Mouse (Mus musculus): ENCODE results near the gene Cbx1. TPM values are rescaled to one million over a fixed set of nuclear protein-coding genes. Genes with fewer than 3 reads are reported as not detected.
A peak's percentile ranks its signal among the peaks of the same experiment; 100 is the strongest.

Gene Cbx1
- polyA plus RNA-seq, 1 experiment from 2014 or later: 76.7 TPM

DNA sequence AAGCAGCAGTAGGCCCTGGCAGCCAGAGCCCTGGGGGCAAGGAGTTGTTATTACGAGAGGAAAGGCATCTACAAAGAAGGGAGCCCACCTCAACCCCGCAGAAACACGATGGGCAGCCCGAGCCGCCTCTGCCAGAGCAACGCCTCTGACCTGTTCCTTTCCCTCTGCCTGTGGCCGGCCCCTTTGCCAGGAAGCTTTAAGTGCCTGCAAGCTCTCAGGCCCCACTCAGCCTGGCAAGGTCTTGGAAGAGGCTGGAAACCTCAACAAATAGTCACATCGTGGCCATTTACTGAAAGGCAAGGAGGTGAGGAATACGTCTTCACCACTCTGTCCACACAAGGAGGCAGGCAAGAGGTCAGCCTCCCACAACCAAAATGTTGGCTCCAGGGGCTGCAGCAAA, 20.7 kb upstream of the Cbx1 start:
- H3K27ac ChIP-seq (ENCODE audit: low read depth, low read length): no peak overlapping the region
- peaks cover 10% of the 10 kb centered on the region; the same call in 1 of the 2 replicates for H3K36me3 ChIP-seq (ENCODE audit: control insufficient read depth, insufficient read depth, low read length)
- H3K4me2 ChIP-seq: no peak overlapping the region
- no peaks in the 10 kb centered on the region for H3K9me3 ChIP-seq (ENCODE audit: control insufficient read depth, low read length)
- no peak for ATAC-seq (replicated peaks; ENCODE audit: low FRiP score)
- 66% methylated on average over 9 of the region's 9 CpGs for WGBS
- H3K27me3 ChIP-seq (replicated peaks; ENCODE audit: control insufficient read depth, insufficient read depth, low read length): no peaks in the 10 kb centered on the region
- H3K4me1 ChIP-seq (replicated peaks; ENCODE audit: control insufficient read depth, insufficient read depth, low read length): peaks cover 7% of the 10 kb centered on the region; the same call in 1 of the 2 replicates
- H3K4me3 ChIP-seq (ENCODE audit: low read depth, low read length): no peak overlapping the region
- no peak overlapping the region for H3K9ac ChIP-seq (ENCODE audit: low read depth, low read length)
- no peak for DNase-seq (ENCODE audit: low spot score)

DNA sequence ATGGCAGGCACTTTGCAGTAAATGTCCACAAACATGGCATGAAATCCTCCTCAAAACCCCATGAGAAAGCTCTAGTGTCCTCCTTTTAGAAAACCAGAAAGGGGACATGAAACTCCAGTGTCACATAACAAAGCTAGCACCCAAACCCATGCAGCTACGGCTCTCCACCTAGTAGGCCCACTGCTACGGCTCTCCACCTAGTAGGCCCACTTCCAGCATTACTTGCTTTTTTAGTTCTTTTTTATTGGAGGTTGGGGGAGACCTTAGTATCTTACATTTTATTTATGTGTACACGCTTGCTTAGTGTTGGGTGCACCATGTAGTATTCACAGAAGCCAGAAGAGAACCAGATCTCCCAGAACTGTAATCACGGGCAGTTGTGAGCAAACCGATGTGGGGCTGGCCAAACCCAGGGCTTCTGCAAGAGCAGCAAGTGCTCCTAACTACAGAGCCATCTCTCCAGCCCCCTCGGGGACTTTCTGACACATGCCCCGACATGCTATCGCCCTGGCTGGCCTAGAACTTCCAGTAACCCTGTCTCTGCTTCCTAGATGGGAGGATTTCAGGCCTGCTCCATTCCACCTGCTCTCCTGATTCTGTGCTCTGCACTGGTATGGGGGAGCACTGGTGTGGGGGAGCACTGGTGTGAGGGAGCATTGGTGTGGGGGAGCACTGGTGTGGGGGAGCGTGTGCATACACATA, 17.5 kb upstream of the Cbx1 start:
- WGBS: 92% methylated on average over 9 of the region's 9 CpGs
- Histone ChIP-seq H3K4me2 (no peak overlapping the region), H3K27ac (ENCODE audit: low read depth, low read length) (no peak overlapping the region), H3K9ac (ENCODE audit: low read depth, low read length) (no peak overlapping the region), H3K9me3 (ENCODE audit: control insufficient read depth, low read length) (no peaks in the 10 kb centered on the region), H3K4me1 (replicated peaks; ENCODE audit: control insufficient read depth, insufficient read depth, low read length) (peaks cover 2% of the 10 kb centered on the region), H3K27me3 (replicated peaks; ENCODE audit: control insufficient read depth, insufficient read depth, low read length) (no peaks in the 10 kb centered on the region), H3K4me3 (ENCODE audit: low read depth, low read length) (no peak overlapping the region), H3K36me3 (ENCODE audit: control insufficient read depth, insufficient read depth, low read length) (peaks cover 10% of the 10 kb centered on the region; the same call in 1 of the 2 replicates)
- DNase-seq (ENCODE audit: low spot score): no peak
- no peak for ATAC-seq (replicated peaks; ENCODE audit: low FRiP score)

DNA sequence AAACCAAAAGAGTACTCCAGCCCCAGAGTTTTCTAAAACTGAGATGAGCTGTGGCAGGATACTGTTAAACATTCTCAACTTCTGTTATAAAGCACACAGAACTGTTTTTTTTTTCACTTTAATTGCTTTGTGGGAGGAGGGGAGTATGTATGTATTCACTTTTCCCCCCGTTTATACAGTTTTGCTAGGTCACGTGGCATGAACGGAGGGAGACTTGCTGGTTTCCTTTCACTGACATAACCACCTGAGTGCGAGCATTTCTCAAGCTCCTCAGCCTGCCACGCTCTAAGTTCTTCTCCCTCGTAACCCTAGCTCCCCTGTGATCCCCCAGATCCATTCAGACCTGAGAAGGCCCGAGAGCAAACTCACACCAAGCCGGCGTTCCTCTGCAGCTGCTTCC, 16.5 kb upstream of the Cbx1 start:
- no peak overlapping the region for H3K4me2 ChIP-seq
- no peaks in the 10 kb centered on the region for H3K27me3 ChIP-seq (replicated peaks; ENCODE audit: control insufficient read depth, insufficient read depth, low read length)
- H3K4me3 ChIP-seq (ENCODE audit: low read depth, low read length): no peak overlapping the region
- no peak overlapping the region for H3K27ac ChIP-seq (ENCODE audit: low read depth, low read length)
- peaks cover 10% of the 10 kb centered on the region; the same call in 1 of the 2 replicates for H3K36me3 ChIP-seq (ENCODE audit: control insufficient read depth, insufficient read depth, low read length)
- ATAC-seq (replicated peaks; ENCODE audit: low FRiP score) (no peak), DNase-seq (ENCODE audit: low spot score) (no peak)
- no peaks in the 10 kb centered on the region for H3K9me3 ChIP-seq (ENCODE audit: control insufficient read depth, low read length)
- peaks cover 7% of the 10 kb centered on the region; the same call in 1 of the 2 replicates for H3K4me1 ChIP-seq (replicated peaks; ENCODE audit: control insufficient read depth, insufficient read depth, low read length)
- H3K9ac ChIP-seq (ENCODE audit: low read depth, low read length): no peak overlapping the region
- WGBS: 92% methylated on average over 9 of the region's 9 CpGs

DNA sequence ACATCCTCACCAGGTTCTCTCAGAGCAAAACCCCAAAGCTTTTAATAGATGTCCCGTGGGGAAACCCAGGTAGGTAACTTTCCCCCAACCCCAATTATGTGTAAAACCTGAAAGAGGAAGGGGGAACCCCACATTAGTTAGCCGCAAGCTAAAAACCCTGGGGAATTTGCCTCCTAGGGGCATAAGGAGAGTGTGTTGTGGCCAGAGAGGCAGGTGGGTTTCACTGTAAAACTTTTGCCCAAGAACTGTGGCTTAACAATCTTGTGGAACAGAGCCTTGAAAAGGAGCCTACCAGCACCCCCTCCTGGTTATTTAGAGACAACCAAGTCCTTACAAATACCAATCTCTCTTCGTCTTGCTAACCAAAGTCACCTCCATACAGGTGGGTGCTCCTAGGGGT, 14.4 kb upstream of the Cbx1 start:
- Histone ChIP-seq H3K27ac (ENCODE audit: low read depth, low read length) (no peak overlapping the region), H3K4me1 (replicated peaks; ENCODE audit: control insufficient read depth, insufficient read depth, low read length) (peaks cover 7% of the 10 kb centered on the region; the same call in 1 of the 2 replicates), H3K9ac (ENCODE audit: low read depth, low read length) (no peak overlapping the region), H3K9me3 (ENCODE audit: control insufficient read depth, low read length) (no peaks in the 10 kb centered on the region), H3K36me3 (ENCODE audit: control insufficient read depth, insufficient read depth, low read length) (peaks cover 2% of the 10 kb centered on the region; the same call in 1 of the 2 replicates), H3K27me3 (replicated peaks; ENCODE audit: control insufficient read depth, insufficient read depth, low read length) (no peaks in the 10 kb centered on the region), H3K4me2 (no peak overlapping the region), H3K4me3 (ENCODE audit: low read depth, low read length) (no peak overlapping the region)
- no peak for DNase-seq (ENCODE audit: low spot score)
- ATAC-seq (replicated peaks; ENCODE audit: low FRiP score): no peak
- WGBS: 89% methylated on average over 3 of the region's 3 CpGs

DNA sequence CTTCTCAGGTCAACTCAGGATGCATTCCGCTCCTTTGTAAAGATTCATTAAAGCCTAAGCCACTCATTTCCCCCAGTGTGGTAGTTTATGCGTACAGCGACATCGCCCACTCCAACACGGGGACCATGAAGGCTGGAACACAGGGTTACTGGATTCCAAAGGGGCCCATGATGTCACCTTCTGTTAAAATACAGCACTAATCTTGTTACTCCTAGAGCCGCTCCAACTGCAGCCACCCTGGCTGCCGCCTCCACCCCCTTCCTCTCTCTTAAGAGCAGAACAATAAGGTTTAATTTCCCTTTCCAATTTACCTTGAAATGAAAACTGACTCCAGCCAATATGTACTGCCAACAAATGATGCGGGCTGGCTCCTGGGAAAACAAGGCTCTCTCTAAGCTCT, 13.9 kb upstream of the Cbx1 start:
- no peaks in the 10 kb centered on the region for H3K9me3 ChIP-seq (ENCODE audit: control insufficient read depth, low read length)
- DNase-seq (ENCODE audit: low spot score) (no peak), ATAC-seq (replicated peaks; ENCODE audit: low FRiP score) (no peak)
- no peak overlapping the region for H3K4me3 ChIP-seq (ENCODE audit: low read depth, low read length)
- H3K36me3 ChIP-seq (ENCODE audit: control insufficient read depth, insufficient read depth, low read length): peaks cover 2% of the 10 kb centered on the region; the same call in 1 of the 2 replicates
- no peak overlapping the region for H3K9ac ChIP-seq (ENCODE audit: low read depth, low read length)
- H3K4me2 ChIP-seq: no peak overlapping the region
- no peak overlapping the region for H3K27ac ChIP-seq (ENCODE audit: low read depth, low read length)
- H3K4me1 ChIP-seq (replicated peaks; ENCODE audit: control insufficient read depth, insufficient read depth, low read length): peaks cover 7% of the 10 kb centered on the region; the same call in 1 of the 2 replicates
- WGBS: 85% methylated on average over 8 of the region's 8 CpGs
- H3K27me3 ChIP-seq (replicated peaks; ENCODE audit: control insufficient read depth, insufficient read depth, low read length): no peaks in the 10 kb centered on the region

DNA sequence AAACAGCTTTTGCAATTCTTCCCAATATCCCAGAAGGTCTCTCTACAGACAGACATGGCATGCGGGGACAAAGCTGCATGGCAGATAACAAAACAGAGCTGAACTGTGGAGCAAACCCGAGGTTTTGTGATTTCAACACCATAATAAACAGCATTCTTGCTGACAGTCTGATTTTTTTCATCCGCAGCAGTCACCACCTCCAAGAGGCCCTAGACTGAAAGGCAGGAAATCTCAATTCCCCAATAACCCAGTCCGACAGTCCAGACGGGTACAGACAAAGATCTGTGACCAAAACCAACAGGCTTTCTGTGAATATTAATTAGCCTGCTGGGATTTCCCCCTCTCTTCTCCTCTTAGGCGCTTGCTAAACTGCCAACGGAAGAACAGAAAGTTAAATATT, 13.3 kb upstream of the Cbx1 start:
- no peak overlapping the region for H3K9ac ChIP-seq (ENCODE audit: low read depth, low read length)
- H3K27me3 ChIP-seq (replicated peaks; ENCODE audit: control insufficient read depth, insufficient read depth, low read length): no peaks in the 10 kb centered on the region
- no peak overlapping the region for H3K27ac ChIP-seq (ENCODE audit: low read depth, low read length)
- 82% methylated on average over 7 of the region's 7 CpGs for WGBS
- H3K9me3 ChIP-seq (ENCODE audit: control insufficient read depth, low read length): no peaks in the 10 kb centered on the region
- no peak overlapping the region for H3K4me3 ChIP-seq (ENCODE audit: low read depth, low read length)
- no peaks in the 10 kb centered on the region; the same call in 1 of the 2 replicates for H3K36me3 ChIP-seq (ENCODE audit: control insufficient read depth, insufficient read depth, low read length)
- H3K4me2 ChIP-seq: no peak overlapping the region
- peaks cover 7% of the 10 kb centered on the region; the same call in 1 of the 2 replicates for H3K4me1 ChIP-seq (replicated peaks; ENCODE audit: control insufficient read depth, insufficient read depth, low read length)
- ATAC-seq (replicated peaks; ENCODE audit: low FRiP score): no peak
- DNase-seq (ENCODE audit: low spot score): no peak

DNA sequence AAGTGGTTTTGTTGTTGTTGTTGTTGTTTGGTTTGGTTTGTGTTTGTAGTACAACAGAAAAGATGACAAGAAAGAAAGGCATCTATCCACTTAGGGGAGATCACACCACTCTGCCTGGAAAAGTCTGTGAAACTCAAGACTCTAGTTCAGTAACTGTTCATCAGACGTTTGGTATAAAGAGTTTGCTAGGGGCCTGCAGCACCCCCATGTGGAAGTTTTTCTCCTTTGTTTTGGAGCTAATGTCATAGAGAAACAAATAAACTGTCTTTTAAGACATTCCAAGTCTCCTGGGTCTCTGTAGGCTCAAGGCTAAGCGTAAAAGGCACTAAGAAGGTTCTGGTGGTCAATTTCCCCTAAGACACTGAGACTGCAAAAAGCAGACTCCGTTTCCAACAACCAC, 12.9 kb upstream of the Cbx1 start:
- Histone ChIP-seq H3K9ac (ENCODE audit: low read depth, low read length) (no peak overlapping the region), H3K27me3 (replicated peaks; ENCODE audit: control insufficient read depth, insufficient read depth, low read length) (no peaks in the 10 kb centered on the region), H3K9me3 (ENCODE audit: control insufficient read depth, low read length) (no peaks in the 10 kb centered on the region), H3K4me2 (peak overlapping the region; percentile 89), H3K4me1 (replicated peaks; ENCODE audit: control insufficient read depth, insufficient read depth, low read length) (peaks cover 7% of the 10 kb centered on the region; the same call in 1 of the 2 replicates), H3K4me3 (ENCODE audit: low read depth, low read length) (no peak overlapping the region), H3K27ac (ENCODE audit: low read depth, low read length) (no peak overlapping the region), H3K36me3 (ENCODE audit: control insufficient read depth, insufficient read depth, low read length) (no peaks in the 10 kb centered on the region)
- 52% methylated on average over 3 of the region's 3 CpGs for WGBS
- DNase-seq (ENCODE audit: low spot score) (no peak), ATAC-seq (replicated peaks; ENCODE audit: low FRiP score) (no peak)

DNA sequence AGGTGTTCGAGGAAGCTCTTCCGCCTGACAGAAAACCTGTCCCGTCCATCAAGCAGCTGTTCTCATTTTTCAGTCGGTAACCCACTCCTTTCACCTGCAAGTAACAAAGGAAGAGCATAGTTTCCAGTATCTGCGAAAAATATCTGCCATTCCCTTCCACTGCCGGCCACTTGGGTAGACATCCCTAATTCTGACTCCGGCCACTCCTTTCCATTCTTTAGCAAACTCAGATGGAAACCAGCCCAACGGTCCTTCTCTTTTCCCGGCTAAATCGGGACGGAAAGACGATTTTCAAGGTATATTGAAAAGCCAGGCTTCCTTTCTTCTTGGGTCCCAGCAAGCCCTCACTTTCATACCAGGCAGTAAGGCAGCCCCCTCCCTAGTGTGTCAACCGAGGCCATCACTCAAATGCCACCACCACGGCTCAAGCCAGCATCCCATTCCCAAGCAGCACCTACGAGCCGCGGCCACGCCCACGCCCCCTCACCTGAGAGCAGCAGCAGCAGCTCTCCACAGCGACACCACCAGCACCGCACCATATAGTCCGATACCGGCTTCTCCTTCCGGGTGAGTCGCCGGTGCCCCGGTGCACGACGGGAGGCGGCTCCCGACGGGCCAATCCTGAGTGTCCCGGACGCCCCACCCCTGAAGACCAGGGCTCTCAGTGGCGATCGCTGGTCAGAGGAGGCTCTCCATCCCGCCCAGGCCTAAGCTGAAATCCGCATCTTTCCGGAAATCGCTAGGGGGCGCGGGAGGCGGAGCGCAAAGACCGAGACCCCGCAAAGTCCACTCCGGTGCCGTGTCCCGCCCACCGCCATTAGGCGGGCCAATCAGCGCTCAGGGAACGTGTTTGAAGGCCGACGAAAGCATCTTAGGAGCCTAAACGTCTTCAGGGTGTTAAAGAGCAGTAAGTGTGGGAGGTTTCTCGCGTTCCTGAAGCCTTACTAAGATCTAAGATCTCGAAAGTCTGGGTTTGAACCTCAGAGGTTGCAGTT, 11.7 kb upstream of the Cbx1 start, which contains the start of gene Snx11:
Gene Snx11, minus strand, starts transcription at position 592 of the 995 bp plus-strand sequence.
- H3K4me1 ChIP-seq (replicated peaks; ENCODE audit: control insufficient read depth, insufficient read depth, low read length): peaks cover 7% of the 10 kb centered on the region; the same call in 1 of the 2 replicates
- no peaks in the 10 kb centered on the region for H3K9me3 ChIP-seq (ENCODE audit: control insufficient read depth, low read length)
- peak within 1 kb of the TSS; percentile 82 for H3K4me3 ChIP-seq (ENCODE audit: low read depth, low read length)
- H3K36me3 ChIP-seq (ENCODE audit: control insufficient read depth, insufficient read depth, low read length): no peaks in the 10 kb centered on the region
- ATAC-seq (replicated peaks; ENCODE audit: low FRiP score) (peak; percentile 100), DNase-seq (ENCODE audit: low spot score) (peak; percentile 98)
- H3K4me2 ChIP-seq: peak within 1 kb of the TSS; percentile 89
- peak within 1 kb of the TSS; percentile 54 for H3K27ac ChIP-seq (ENCODE audit: low read depth, low read length)
- H3K9ac ChIP-seq (ENCODE audit: low read depth, low read length): peak within 1 kb of the TSS; percentile 55
- no peaks in the 10 kb centered on the region for H3K27me3 ChIP-seq (replicated peaks; ENCODE audit: control insufficient read depth, insufficient read depth, low read length)
- WGBS: 1% methylated on average over 59 of the region's 59 CpGs

Data from liver, embryonic 11.5 days (tissue).